Mouse (Mus musculus) lung, postnatal 25 days (tissue): ENCODE measurements around the gene Ear2.
A peak's percentile ranks its signal among the peaks of the same experiment; 100 is the strongest.
"Not testable (repeated sequence)": the region's sequence is repeated elsewhere in the genome, so short reads cannot be mapped to it uniquely, and the experiment has no call there.

ENCODE experiments used
- DNase-seq: peaks from one replicate; pipeline ENCODE4 v3.0.0; 2022; ENCODE audit warnings: low spot score

Gene Ear2

DNA sequence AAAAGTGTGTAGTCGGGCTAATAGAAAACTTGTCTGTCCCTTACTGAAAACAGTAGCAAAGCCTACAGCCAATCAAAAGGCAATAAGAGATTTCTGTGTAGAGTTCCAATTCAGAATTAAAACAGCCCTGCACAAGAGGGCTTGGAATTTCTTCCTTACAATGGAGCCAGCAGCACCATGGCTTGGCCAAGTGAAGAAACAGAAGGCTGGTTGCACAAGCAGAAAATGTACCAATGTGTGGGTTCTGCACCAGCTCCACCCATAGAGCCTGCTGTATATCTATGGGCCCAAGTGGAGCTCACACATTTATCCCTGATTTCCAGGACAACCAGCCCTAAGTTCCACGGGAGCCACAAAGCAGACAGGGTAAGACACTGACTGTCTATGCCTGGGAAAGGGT lies at the start of gene Ear2:
Ear2 (plus strand) TSS at position 301 of the 400 bp plus-strand sequence.
- not testable (repeated sequence) for DNase-seq

DNA sequence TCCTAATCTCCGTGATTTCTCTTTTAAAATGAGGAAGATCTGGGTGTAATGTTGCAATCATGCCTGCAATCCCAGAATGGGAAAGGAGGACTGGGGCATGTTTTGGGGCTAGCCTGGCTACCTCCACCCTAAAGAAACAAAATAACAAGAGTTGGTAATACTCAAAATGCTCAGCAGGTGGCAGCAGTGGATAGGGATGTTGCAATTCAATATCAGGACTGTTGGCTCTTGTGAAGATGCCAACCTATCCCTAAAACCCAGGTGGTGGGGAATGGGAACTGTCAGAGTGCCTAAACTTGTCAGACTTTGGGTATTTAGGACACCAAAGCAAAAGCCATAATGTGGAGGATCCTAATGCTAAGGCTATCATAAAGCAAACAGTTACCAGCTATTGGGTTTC lies 34.6 kb upstream of the Ear2 start:
- not testable (repeated sequence) for DNase-seq

- DNase-seq = not testable (repeated sequence)
Observed at GRCm38 (mm10) chr14:44070595-44070994, 31.9 kb upstream of the Ear2 start.

DNA sequence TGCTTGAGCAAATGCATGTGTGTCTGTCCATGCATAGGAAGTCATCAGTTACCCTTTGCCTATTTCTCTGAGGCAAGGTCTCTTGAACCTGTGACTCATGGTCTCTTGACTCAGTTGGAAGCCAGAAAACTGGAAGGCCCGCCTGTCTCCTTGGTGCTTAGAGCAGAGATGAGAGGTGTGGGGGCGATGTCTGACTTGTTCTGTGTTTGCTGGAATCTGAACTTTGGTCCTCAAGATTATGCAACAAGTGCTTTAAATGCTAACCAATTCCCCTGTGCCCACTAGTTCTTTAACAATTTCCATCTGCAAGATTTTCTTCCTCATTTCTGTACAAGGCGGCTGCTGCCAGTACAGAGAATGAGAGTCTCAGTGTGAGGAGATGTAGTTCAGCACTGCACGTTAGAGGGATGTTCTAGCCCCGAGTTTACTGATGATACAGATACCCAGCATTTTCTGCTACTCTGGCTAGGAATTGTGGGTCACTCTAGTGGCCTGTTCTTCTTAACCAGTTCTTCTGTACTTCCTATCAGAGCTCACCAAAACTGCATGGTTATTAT lies 24.6 kb upstream of the Ear2 start:
- peak; percentile 26 for DNase-seq

- not testable (repeated sequence) for DNase-seq
Observed at GRCm38 (mm10) chr14:44086588-44086987, 15.9 kb upstream of the Ear2 start.

DNA sequence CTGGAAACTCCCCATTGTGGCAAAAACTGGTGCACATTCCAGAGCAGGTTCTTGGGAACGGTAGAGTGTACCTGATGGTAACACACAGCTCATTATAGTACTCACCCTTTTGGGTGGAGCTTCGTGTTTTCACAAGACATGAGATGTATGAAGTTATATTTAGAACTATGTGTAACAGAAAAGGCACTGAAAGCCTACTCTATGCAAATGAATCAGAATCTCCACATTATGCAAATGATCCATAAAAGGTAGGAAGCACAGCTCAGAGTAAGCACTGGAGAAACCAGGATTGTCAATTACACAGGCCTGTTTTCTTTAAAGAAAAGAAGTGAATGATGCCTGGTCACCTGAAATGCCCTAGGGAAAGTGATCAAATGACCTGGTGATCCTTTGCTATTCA lies 14.9 kb upstream of the Ear2 start:
- DNase-seq = not testable (repeated sequence)

DNA sequence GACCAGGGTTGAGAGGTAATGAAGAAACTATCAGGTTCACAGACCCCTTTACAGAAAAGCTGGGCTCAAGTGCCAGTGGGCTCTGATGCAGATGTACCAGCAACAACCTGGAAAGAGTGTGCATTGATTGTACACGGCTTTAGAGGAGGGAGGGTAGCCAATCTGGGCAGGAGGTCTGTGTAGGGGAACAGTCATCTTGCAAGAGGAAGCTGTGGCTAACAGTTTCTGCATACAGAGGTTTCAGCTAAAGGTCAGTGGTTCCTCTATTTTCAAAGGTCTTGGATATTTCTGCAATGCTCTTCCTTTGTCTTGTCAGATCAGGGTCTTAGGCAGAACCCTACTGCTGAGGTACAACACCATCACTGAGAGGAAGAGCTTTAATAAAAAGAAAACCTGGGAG lies 10.9 kb upstream of the Ear2 start:
- not testable (repeated sequence) for DNase-seq

DNA sequence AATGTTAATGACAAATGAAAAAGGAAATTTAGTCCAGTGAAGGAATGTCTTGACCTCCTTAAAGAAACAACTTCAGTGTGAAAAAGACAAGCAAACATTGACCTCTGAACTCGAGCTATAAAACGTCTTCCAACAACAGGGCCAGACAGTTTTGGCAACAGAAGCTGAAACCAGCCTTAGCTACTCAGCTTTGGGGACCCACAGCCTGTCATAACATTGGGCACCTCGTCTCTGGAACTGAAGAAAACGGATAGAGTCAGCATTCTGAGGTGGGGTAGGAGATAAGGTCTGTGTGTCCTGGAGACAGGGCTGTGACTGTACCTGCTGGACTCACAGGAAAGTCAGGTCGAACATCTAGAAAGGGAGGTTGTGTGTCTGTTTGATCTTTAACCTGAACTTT lies 8.0 kb upstream of the Ear2 start:
- DNase-seq = not testable (repeated sequence)

GRCm38 (mm10) chr14:44100030-44100429 lies 2.4 kb upstream of the Ear2 start:
- not testable (repeated sequence) for DNase-seq

DNA sequence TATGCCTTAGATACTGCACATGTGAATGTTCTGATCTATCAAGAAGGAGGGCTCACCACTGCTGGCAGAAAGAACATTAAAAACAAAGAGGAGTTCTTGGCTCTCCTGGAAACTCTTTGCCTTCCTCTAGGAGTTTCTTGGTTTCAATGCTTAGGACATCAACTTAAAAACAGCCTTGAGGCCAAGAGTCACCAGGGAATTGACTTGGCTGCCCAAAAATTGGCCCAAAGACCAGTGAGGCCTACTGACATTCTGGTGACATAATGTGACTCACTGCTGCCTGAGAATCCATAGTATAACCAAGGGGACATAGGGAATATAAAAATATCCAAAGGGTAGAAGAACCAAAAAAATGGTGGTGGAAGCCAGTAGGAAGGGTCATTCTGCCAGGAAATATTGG lies 8.5 kb downstream of the Ear2 start:
- DNase-seq = no peak

DNA sequence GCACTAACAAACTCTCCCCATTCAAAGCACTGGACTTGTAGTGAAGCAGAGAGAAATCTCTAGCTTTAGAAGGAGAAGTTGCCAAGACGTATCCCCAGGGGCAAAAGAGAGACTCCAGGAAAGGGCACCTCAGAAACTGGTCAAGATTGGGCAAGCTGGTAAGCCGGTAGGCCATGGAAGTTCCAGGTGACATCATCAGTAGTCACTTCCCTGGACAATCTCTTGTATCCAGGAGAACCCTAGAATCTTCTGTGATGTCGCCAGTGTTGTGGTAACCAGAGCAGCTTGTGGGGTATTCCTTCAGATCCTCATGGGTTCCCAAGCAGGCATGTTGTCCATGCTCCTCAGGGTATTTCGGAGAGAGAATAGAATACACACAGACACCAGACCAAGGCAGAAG lies 21.1 kb downstream of the Ear2 start, which contains the start of gene Gm3327:
Gm3327 (plus strand) TSS at position 301 of the 400 bp plus-strand sequence.
- not testable (repeated sequence) for DNase-seq
